Mouse (Mus musculus): ENCODE data around the gene Krtap19-1. TPM values are rescaled to one million over a fixed set of nuclear protein-coding genes. Genes with fewer than 3 reads are reported as not detected.

The Krtap19-1 gene
- polyA plus RNA-seq, 1 experiment from 2014 or later: not detected

DNA sequence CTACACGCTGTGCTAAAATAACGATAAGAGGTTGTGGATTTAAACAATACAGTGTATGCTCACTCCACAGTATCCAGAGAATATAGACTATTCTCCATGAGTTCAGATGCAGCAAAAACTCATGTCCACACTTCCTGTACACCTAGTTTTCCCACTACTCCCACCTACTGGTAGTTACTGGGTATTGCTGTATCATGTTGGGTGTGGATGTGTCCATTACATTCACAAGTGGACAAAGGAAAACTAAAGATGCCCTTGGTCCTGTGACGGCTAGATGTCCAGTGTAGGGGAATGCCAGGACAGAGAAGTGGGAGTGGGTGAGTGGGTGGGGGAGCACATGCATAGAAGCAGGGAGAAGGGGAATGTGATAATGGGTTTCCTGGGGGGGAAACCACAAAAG, 45.5 kb downstream of the Krtap19-1 start:
- Histone ChIP-seq H3K4me2 (replicated peaks) (no peak overlapping the region), H3K27me3 (no peaks in the 10 kb centered on the region), H3K4me1 (no peaks in the 10 kb centered on the region), H3K9ac (replicated peaks) (no peak overlapping the region), H3K4me3 (no peak overlapping the region), H3K36me3 (no peaks in the 10 kb centered on the region), H3K9me3 (no peaks in the 10 kb centered on the region), H3K27ac (replicated peaks) (no peak overlapping the region)
- ATAC-seq (ENCODE audit: low FRiP score, low read depth): no peak
- 76% methylated on average over 3 of the region's 3 CpGs for WGBS

GRCm38 (mm10) chr16:88820066-88820465, 49.1 kb downstream of the Krtap19-1 start, which contains the start of gene Krtap15:
Gene Krtap15 (plus strand): TSS chr16:88820215.
- Histone ChIP-seq H3K36me3 (no peaks in the 10 kb centered on the region), H3K4me3 (no peak within 1 kb of the TSS), H3K27me3 (no peaks in the 10 kb centered on the region), H3K27ac (replicated peaks) (no peak within 1 kb of the TSS), H3K9me3 (no peaks in the 10 kb centered on the region), H3K9ac (replicated peaks) (no peak within 1 kb of the TSS), H3K4me1 (no peaks in the 10 kb centered on the region), H3K4me2 (replicated peaks) (no peak within 1 kb of the TSS)
- 87% methylated on average over 3 of the region's 3 CpGs for WGBS
- no peak for ATAC-seq (ENCODE audit: low FRiP score, low read depth)

Other genes starting within 250 kb of the Krtap19-1 start
- gene 2310079G19Rik, start 241.7 kb downstream of the Krtap19-1 start, polyA plus RNA-seq (2016; fragmentation: Nextera tagmentation; extraction: Ambion mirVana): not detected in 2 replicates
- gene Krtap26-1, start 221.6 kb downstream of the Krtap19-1 start, polyA plus RNA-seq (2016; fragmentation: Nextera tagmentation; extraction: Ambion mirVana): not detected in 2 replicates
- gene Krtap27-1, start 197.7 kb downstream of the Krtap19-1 start, polyA plus RNA-seq (2016; fragmentation: Nextera tagmentation; extraction: Ambion mirVana): not detected in 2 replicates
- gene 2310061N02Rik, start 161.4 kb downstream of the Krtap19-1 start, polyA plus RNA-seq (2016; fragmentation: Nextera tagmentation; extraction: Ambion mirVana): not detected in 2 replicates
- not detected in 2 replicates for gene Krtap13-1, start 140.5 kb downstream of the Krtap19-1 start, polyA plus RNA-seq (2016; fragmentation: Nextera tagmentation; extraction: Ambion mirVana)
- not detected in 2 replicates for gene Krtap13, start 117.8 kb downstream of the Krtap19-1 start, polyA plus RNA-seq (2016; fragmentation: Nextera tagmentation; extraction: Ambion mirVana)
- not detected in 2 replicates for gene 2310034C09Rik, start 110.6 kb downstream of the Krtap19-1 start, polyA plus RNA-seq (2016; fragmentation: Nextera tagmentation; extraction: Ambion mirVana)
- not detected in 2 replicates for gene 2310057N15Rik, start 95.2 kb downstream of the Krtap19-1 start, polyA plus RNA-seq (2016; fragmentation: Nextera tagmentation; extraction: Ambion mirVana)
- not detected in 2 replicates for gene Gm5965, start 91.5 kb downstream of the Krtap19-1 start, polyA plus RNA-seq (2016; fragmentation: Nextera tagmentation; extraction: Ambion mirVana)
- not detected in 2 replicates for gene Gm20741, start 57.2 kb downstream of the Krtap19-1 start, polyA plus RNA-seq (2016; fragmentation: Nextera tagmentation; extraction: Ambion mirVana)
- gene Krtap15, start 49.2 kb downstream of the Krtap19-1 start, polyA plus RNA-seq (2016; fragmentation: Nextera tagmentation; extraction: Ambion mirVana): not detected in 2 replicates
- gene Krtap14, start 43.3 kb downstream of the Krtap19-1 start, polyA plus RNA-seq (2016; fragmentation: Nextera tagmentation; extraction: Ambion mirVana): not detected in 2 replicates
- gene Krtap19-2, start 4.9 kb upstream of the Krtap19-1 start, polyA plus RNA-seq (2016; fragmentation: Nextera tagmentation; extraction: Ambion mirVana): not detected in 2 replicates
- not detected in 2 replicates for gene Krtap19-3, start 8.6 kb upstream of the Krtap19-1 start, polyA plus RNA-seq (2016; fragmentation: Nextera tagmentation; extraction: Ambion mirVana)
- gene Krtap19-4, start 15.7 kb upstream of the Krtap19-1 start, polyA plus RNA-seq (2016; fragmentation: Nextera tagmentation; extraction: Ambion mirVana): not detected in 2 replicates
- gene Krtap19-5, start 27.0 kb upstream of the Krtap19-1 start, polyA plus RNA-seq (2016; fragmentation: Nextera tagmentation; extraction: Ambion mirVana): not detected in 2 replicates
- gene Krtap19-9b, start 62.9 kb upstream of the Krtap19-1 start, polyA plus RNA-seq (2016; fragmentation: Nextera tagmentation; extraction: Ambion mirVana): not detected in 2 replicates
- gene Krtap16-3, start 93.5 kb upstream of the Krtap19-1 start, polyA plus RNA-seq (2016; fragmentation: Nextera tagmentation; extraction: Ambion mirVana): not detected in 2 replicates
- not detected in 2 replicates for gene Krtap22-2, start 141.3 kb upstream of the Krtap19-1 start, polyA plus RNA-seq (2016; fragmentation: Nextera tagmentation; extraction: Ambion mirVana)
- not detected in 2 replicates for gene Gm10229, start 145.9 kb upstream of the Krtap19-1 start, polyA plus RNA-seq (2016; fragmentation: Nextera tagmentation; extraction: Ambion mirVana)
- gene Krtap6-1, start 162.3 kb upstream of the Krtap19-1 start, polyA plus RNA-seq (2016; fragmentation: Nextera tagmentation; extraction: Ambion mirVana): not detected in 2 replicates
- gene Gm10228, start 172.1 kb upstream of the Krtap19-1 start, polyA plus RNA-seq (2016; fragmentation: Nextera tagmentation; extraction: Ambion mirVana): not detected in 2 replicates
- gene Krtap6-5, start 178.5 kb upstream of the Krtap19-1 start, polyA plus RNA-seq (2016; fragmentation: Nextera tagmentation; extraction: Ambion mirVana): not detected in 2 replicates
- not detected in 2 replicates for gene 1110025L11Rik, start 194.6 kb upstream of the Krtap19-1 start, polyA plus RNA-seq (2016; fragmentation: Nextera tagmentation; extraction: Ambion mirVana)
- gene Krtap6-3, start 214.6 kb upstream of the Krtap19-1 start, polyA plus RNA-seq (2016; fragmentation: Nextera tagmentation; extraction: Ambion mirVana): not detected in 2 replicates

Measured in midbrain, embryonic 12.5 days (tissue).